Mouse (Mus musculus) myocyte (in vitro differentiated cells): Measurements from ENCODE around the gene Cpsf4l. TPM values are rescaled to one million over a fixed set of nuclear protein-coding genes. Genes with fewer than 3 reads are reported as not detected.

Experiments
- H3K27me3 ChIP-seq: one replicate; pipeline ENCODE4 v1.6.1; 2011; ENCODE audit not compliant: control insufficient read depth, insufficient read depth, insufficient read length
- H3K36me3 ChIP-seq: one replicate; pipeline ENCODE4 v1.6.1; 2011; ENCODE audit not compliant: control insufficient read depth, insufficient read depth
- H3K4me2 ChIP-seq: one replicate; pipeline ENCODE4 v1.6.1; 2011; ENCODE audit warnings: low read depth, control low read depth
- H3K4me3 ChIP-seq: one replicate; pipeline ENCODE4 v1.5.1; 2011; ENCODE audit warnings: mild to moderate bottlenecking, control low read depth, moderate library complexity
- H3K79me2 ChIP-seq: one replicate; pipeline ENCODE4 v1.6.1; 2011; ENCODE audit not compliant: control insufficient read depth, insufficient read depth
- H3ac ChIP-seq: one replicate; pipeline ENCODE4 v1.6.1; 2011; ENCODE audit not compliant: control insufficient read depth, insufficient read length
- CEBPB ChIP-seq: IDR thresholded peaks from 2 replicates; pipeline ENCODE4 v1.6.1; 2011; ENCODE audit warnings: mild to moderate bottlenecking, moderate library complexity; ENCODE audit not compliant: poor library complexity, insufficient read depth, severe bottlenecking
- E2F4 ChIP-seq: IDR thresholded peaks from one replicate; pipeline ENCODE4 v1.6.1; 2011; ENCODE audit warnings: mild to moderate bottlenecking, control low read depth, moderate library complexity; ENCODE audit not compliant: insufficient read depth
- MAX ChIP-seq: IDR thresholded peaks from one replicate; pipeline ENCODE4 v1.6.1; 2011; ENCODE audit warnings: low read depth, mild to moderate bottlenecking, control low read depth
- MYOD1 ChIP-seq, 3 experiments: IDR thresholded peaks; one replicate each; pipeline ENCODE4 v1.6.1; 2011; ENCODE audit warnings: control low read depth in 2 of 3, low read depth in 2 of 3, mild to moderate bottlenecking in 2 of 3, moderate library complexity in 1 of 3; ENCODE audit not compliant: insufficient read length in 2 of 3, control insufficient read depth in 1 of 3
- MYOG ChIP-seq, 3 experiments: IDR thresholded peaks; one replicate each; pipeline ENCODE4 v1.6.1; 2011; ENCODE audit warnings: control low read depth in 2 of 3, low read depth in 2 of 3, mild to moderate bottlenecking in 2 of 3; ENCODE audit not compliant: insufficient read length in 2 of 3, control insufficient read depth in 1 of 3, insufficient read depth in 1 of 3
- POLR2A ChIP-seq: IDR thresholded peaks from one replicate; pipeline ENCODE4 v1.6.1; 2011; ENCODE audit warnings: low read depth, mild to moderate bottlenecking, control low read depth, moderate library complexity; ENCODE audit not compliant: insufficient read length
- POLR2AphosphoS2 ChIP-seq: IDR thresholded peaks from one replicate; pipeline ENCODE4 v1.6.1; 2011; ENCODE audit warnings: low read depth, control low read depth; ENCODE audit not compliant: insufficient read length
- REST ChIP-seq: IDR thresholded peaks from one replicate; pipeline ENCODE4 v1.6.1; 2011; ENCODE audit warnings: mild to moderate bottlenecking, control low read depth, moderate library complexity; ENCODE audit not compliant: insufficient read depth, insufficient read length
- SRF ChIP-seq: IDR thresholded peaks from one replicate; pipeline ENCODE4 v1.6.1; 2011; ENCODE audit warnings: low read depth; ENCODE audit not compliant: control insufficient read depth, insufficient read length
- TCF12 ChIP-seq: IDR thresholded peaks from one replicate; pipeline ENCODE4 v1.6.1; 2011; ENCODE audit warnings: mild to moderate bottlenecking, control low read depth; ENCODE audit not compliant: poor library complexity, insufficient read depth, severe bottlenecking
- TCF3 ChIP-seq: IDR thresholded peaks from one replicate; pipeline ENCODE4 v1.6.1; 2011; ENCODE audit warnings: low read depth, control low read depth; ENCODE audit not compliant: insufficient read length
- USF1 ChIP-seq: IDR thresholded peaks from one replicate; pipeline ENCODE4 v1.6.1; 2011; ENCODE audit warnings: low read depth, mild to moderate bottlenecking, control low read depth, moderate library complexity
- polyA plus RNA-seq: library from polyadenylated mRNA; unstranded; fragments of >200 nt; fragmentation: generic; extraction: Trizol; gene quantifications from one replicate; pipeline ENCODE4 v1.2.1, GENCODE M21; 2012; ENCODE audit warnings: missing spikeins

Gene Cpsf4l
- 0.06 TPM for polyA plus RNA-seq

DNA sequence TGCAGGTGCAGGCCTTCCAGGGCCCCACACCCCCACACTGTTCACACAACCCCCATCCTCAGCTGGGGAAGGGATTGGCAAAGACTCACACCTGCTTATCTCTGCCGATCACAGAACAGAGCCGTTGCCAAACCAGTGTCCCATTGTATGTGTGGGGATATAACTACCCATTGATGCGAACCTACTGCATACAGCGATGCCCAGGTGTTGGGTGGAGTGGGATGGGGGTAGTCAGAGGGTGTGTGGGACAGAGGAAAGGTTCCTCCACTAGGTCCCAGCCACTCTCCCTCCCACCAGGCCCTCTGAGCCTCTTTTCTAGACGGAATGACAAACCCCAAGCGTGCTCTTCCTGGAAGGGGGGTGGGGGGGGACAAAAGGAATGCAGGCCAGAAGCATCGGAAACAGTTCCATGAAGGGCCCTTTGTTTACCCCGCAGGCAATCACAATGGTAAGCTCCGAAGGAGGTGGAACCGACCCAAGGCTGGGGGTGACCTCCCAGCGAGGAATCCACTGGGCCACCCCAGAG, at the start of gene Cpsf4l:
Gene Cpsf4l (minus strand): TSS at position 287 of the 526 bp plus-strand sequence.
- Histone ChIP-seq H3K79me2 (no peaks in the 10 kb centered on the region), H3K36me3 (no peaks in the 10 kb centered on the region), H3ac (no peak within 1 kb of the TSS), H3K4me3 (no peak within 1 kb of the TSS), H3K27me3 (no peaks in the 10 kb centered on the region), H3K4me2 (no peak within 1 kb of the TSS)
- no peak for TF ChIP-seq E2F4
- TF ChIP-seq POLR2A: no peak
- TF ChIP-seq SRF: no peak
- no peak for TF ChIP-seq POLR2AphosphoS2

DNA sequence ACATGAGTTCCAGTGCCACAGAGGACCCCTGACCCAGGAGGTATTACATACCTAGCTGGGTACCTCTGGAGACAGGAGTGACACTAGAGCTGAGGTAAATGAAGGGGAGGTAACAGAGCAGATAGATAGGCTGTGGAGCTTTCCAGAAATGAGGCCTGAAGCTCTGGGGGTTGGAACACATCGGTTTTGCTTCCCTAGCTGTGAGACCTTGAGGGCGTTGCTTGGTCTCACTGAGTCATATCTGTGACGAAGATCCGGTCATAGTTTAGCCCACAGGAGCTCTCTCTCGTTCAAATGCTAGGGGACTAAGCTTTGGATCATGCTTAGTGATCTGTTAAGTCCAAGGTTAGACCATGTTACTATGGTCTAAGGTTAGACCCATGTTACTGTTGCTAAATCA, 49.0 kb upstream of the Cpsf4l start:
- TF ChIP-seq MYOD1 (IDR thresholded peaks at IDR 0.05; ENCODE audit: control insufficient read depth in 1 of 3, insufficient read length in 2 of 3, low read depth in 2 of 3) (no peak), SRF (no peak), USF1 (no peak), POLR2A (no peak), POLR2AphosphoS2 (no peak), E2F4 (no peak), TCF3 (no peak), MAX (no peak), CEBPB (no peak), REST (no peak), TCF12 (no peak), MYOG (IDR thresholded peaks at IDR 0.05; ENCODE audit: control insufficient read depth in 1 of 3, insufficient read depth in 1 of 3, insufficient read length in 2 of 3, low read depth in 2 of 3) (no peak)
- no peaks in the 10 kb centered on the region for H3K27me3 ChIP-seq
- no peaks in the 10 kb centered on the region for H3K36me3 ChIP-seq
- no peak overlapping the region for H3ac ChIP-seq
- no peak overlapping the region for H3K4me3 ChIP-seq
- H3K4me2 ChIP-seq: no peak overlapping the region
- H3K79me2 ChIP-seq: no peaks in the 10 kb centered on the region

DNA sequence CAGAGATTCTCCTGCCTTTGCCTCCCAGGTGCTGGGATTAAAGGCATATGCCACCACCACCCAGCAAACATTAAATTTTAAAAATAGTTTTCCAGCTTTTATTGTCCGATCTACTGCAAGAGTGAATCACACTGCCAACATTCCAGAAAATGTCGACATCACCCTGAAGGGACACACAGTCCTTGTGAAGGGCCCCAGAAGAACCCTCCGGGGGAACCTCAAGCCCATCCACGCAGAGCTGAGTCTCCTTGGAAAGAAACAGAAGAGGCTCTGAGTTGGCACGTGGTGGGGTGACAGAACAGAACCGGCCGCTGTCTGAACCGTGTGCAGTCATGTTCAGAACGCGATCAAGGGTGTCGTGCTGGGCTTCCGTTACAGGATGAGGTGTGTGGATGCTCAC, 46.8 kb upstream of the Cpsf4l start:
- Histone ChIP-seq H3K4me3 (no peak overlapping the region), H3K4me2 (no peak overlapping the region), H3K79me2 (no peaks in the 10 kb centered on the region), H3K27me3 (no peaks in the 10 kb centered on the region), H3ac (no peak overlapping the region), H3K36me3 (no peaks in the 10 kb centered on the region)
- no peak for TF ChIP-seq TCF3

GRCm38 (mm10) chr11:113755878-113756277, 46.1 kb upstream of the Cpsf4l start:
- TF ChIP-seq POLR2AphosphoS2 (no peak), MAX (no peak), USF1 (no peak), E2F4 (no peak), REST (no peak), TCF3 (no peak), TCF12 (no peak), MYOD1 (IDR thresholded peaks at IDR 0.05; ENCODE audit: control insufficient read depth in 1 of 3, insufficient read length in 2 of 3, low read depth in 2 of 3) (no peak), MYOG (IDR thresholded peaks at IDR 0.05; ENCODE audit: control insufficient read depth in 1 of 3, insufficient read depth in 1 of 3, insufficient read length in 2 of 3, low read depth in 2 of 3) (no peak), CEBPB (no peak), POLR2A (no peak), SRF (no peak)
- H3K36me3 ChIP-seq: no peaks in the 10 kb centered on the region
- H3K79me2 ChIP-seq: no peaks in the 10 kb centered on the region
- H3ac ChIP-seq: no peak overlapping the region
- no peak overlapping the region for H3K4me2 ChIP-seq
- no peaks in the 10 kb centered on the region for H3K27me3 ChIP-seq
- no peak overlapping the region for H3K4me3 ChIP-seq

GRCm38 (mm10) chr11:113754845-113755244, 45.0 kb upstream of the Cpsf4l start:
- peaks cover 6% of the 10 kb centered on the region for H3K79me2 ChIP-seq
- H3K4me3 ChIP-seq: no peak overlapping the region
- H3ac ChIP-seq: no peak overlapping the region
- H3K27me3 ChIP-seq: no peaks in the 10 kb centered on the region
- H3K36me3 ChIP-seq: no peaks in the 10 kb centered on the region
- no peak for TF ChIP-seq POLR2AphosphoS2
- TF ChIP-seq POLR2A: no peak
- TF ChIP-seq E2F4: no peak
- no peak for TF ChIP-seq REST
- TF ChIP-seq TCF3: no peak
- TF ChIP-seq MAX: no peak
- no peak for TF ChIP-seq TCF12
- no peak for TF ChIP-seq USF1
- TF ChIP-seq MYOG (IDR thresholded peaks at IDR 0.05; ENCODE audit: control insufficient read depth in 1 of 3, insufficient read depth in 1 of 3, insufficient read length in 2 of 3, low read depth in 2 of 3): no peak
- no peak for TF ChIP-seq CEBPB
- TF ChIP-seq SRF: no peak
- no peak for TF ChIP-seq MYOD1 (IDR thresholded peaks at IDR 0.05; ENCODE audit: control insufficient read depth in 1 of 3, insufficient read length in 2 of 3, low read depth in 2 of 3)
- no peak overlapping the region for H3K4me2 ChIP-seq
